Mouse (Mus musculus): Measurements from ENCODE around the gene Nfyc. TPM values are rescaled to one million over a fixed set of nuclear protein-coding genes. Genes with fewer than 3 reads are reported as not detected.

Gene Nfyc
- polyA plus RNA-seq, 1 experiment from 2014 or later = 83.1 TPM

- peaks cover 49% of the 10 kb centered on the region for H3K27me3 ChIP-seq (replicated peaks; ENCODE audit: control insufficient read depth, insufficient read depth, low read length)
- H3K4me1 ChIP-seq (replicated peaks; ENCODE audit: control insufficient read depth, insufficient read depth, low read length) = peaks cover 9% of the 10 kb centered on the region
- H3K9ac ChIP-seq (ENCODE audit: low read depth, low read length) = no peak overlapping the region
- H3K27ac ChIP-seq (ENCODE audit: low read depth, low read length) = no peak overlapping the region
- DNase-seq (ENCODE audit: low spot score) (no peak), ATAC-seq (replicated peaks; ENCODE audit: low FRiP score) (no peak)
- H3K4me3 ChIP-seq (ENCODE audit: low read depth, low read length) = no peak overlapping the region
- no peaks in the 10 kb centered on the region for H3K36me3 ChIP-seq (ENCODE audit: control insufficient read depth, insufficient read depth, low read length)
- no peaks in the 10 kb centered on the region for H3K9me3 ChIP-seq (ENCODE audit: control insufficient read depth, low read length)
- WGBS = 69% methylated on average over 5 of the region's 5 CpGs
- no peak overlapping the region for H3K4me2 ChIP-seq
Observed at GRCm38 (mm10) chr4:120734012-120734622, 97.3 kb downstream of the Nfyc start.

DNA sequence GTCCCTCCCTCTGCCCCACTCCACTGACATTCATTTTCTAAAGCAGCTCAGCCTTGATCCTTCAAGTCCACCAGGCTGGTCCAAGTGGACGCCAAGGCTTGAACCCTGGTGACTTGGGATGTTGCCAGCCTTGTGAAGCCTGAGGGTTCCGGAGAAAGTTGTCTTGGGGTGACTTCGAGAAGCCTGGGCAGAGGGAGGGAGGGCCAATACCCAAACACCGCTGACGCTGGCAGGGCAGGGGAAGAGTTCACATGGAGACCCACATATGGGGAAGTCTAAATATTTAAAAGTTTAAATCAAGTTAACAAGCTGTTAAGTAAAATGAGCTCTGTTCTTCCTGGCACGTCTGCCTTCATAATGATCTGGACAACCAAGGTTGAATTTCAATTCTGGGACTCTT is 98.6 kb downstream of the Nfyc start:
- H3K9me3 ChIP-seq (ENCODE audit: control insufficient read depth, low read length) = no peaks in the 10 kb centered on the region
- H3K4me3 ChIP-seq (ENCODE audit: low read depth, low read length) = no peak overlapping the region
- no peak overlapping the region for H3K9ac ChIP-seq (ENCODE audit: low read depth, low read length)
- DNase-seq (ENCODE audit: low spot score) (no peak), ATAC-seq (replicated peaks; ENCODE audit: low FRiP score) (no peak)
- peaks cover 9% of the 10 kb centered on the region for H3K4me1 ChIP-seq (replicated peaks; ENCODE audit: control insufficient read depth, insufficient read depth, low read length)
- H3K36me3 ChIP-seq (ENCODE audit: control insufficient read depth, insufficient read depth, low read length) = no peaks in the 10 kb centered on the region
- H3K27me3 ChIP-seq (replicated peaks; ENCODE audit: control insufficient read depth, insufficient read depth, low read length) = peaks cover 37% of the 10 kb centered on the region
- H3K27ac ChIP-seq (ENCODE audit: low read depth, low read length) = no peak overlapping the region
- WGBS = 74% methylated on average over 6 of the region's 6 CpGs
- no peak overlapping the region for H3K4me2 ChIP-seq

- H3K36me3 ChIP-seq (ENCODE audit: control insufficient read depth, insufficient read depth, low read length) = no peaks in the 10 kb centered on the region
- H3K4me1 ChIP-seq (replicated peaks; ENCODE audit: control insufficient read depth, insufficient read depth, low read length) = peaks cover 9% of the 10 kb centered on the region
- 2% methylated on average over 40 of the region's 40 CpGs for WGBS
- peak overlapping the region; percentile 95 for H3K4me2 ChIP-seq
- ATAC-seq (replicated peaks; ENCODE audit: low FRiP score) (peak; percentile 92), DNase-seq (ENCODE audit: low spot score) (peak; percentile 80)
- no peaks in the 10 kb centered on the region for H3K9me3 ChIP-seq (ENCODE audit: control insufficient read depth, low read length)
- H3K4me3 ChIP-seq (ENCODE audit: low read depth, low read length) = peak overlapping the region; percentile 61
- no peak overlapping the region for H3K27ac ChIP-seq (ENCODE audit: low read depth, low read length)
- H3K27me3 ChIP-seq (replicated peaks; ENCODE audit: control insufficient read depth, insufficient read depth, low read length) = peaks cover 25% of the 10 kb centered on the region
- H3K9ac ChIP-seq (ENCODE audit: low read depth, low read length) = peak overlapping the region; percentile 64
Observed at GRCm38 (mm10) chr4:120731030-120731644, 100.2 kb downstream of the Nfyc start.

GRCm38 (mm10) chr4:120730574-120730973 is 100.8 kb downstream of the Nfyc start:
- Histone ChIP-seq H3K9me3 (ENCODE audit: control insufficient read depth, low read length) (no peaks in the 10 kb centered on the region), H3K4me2 (peak overlapping the region; percentile 95), H3K4me1 (replicated peaks; ENCODE audit: control insufficient read depth, insufficient read depth, low read length) (peaks cover 9% of the 10 kb centered on the region), H3K27me3 (replicated peaks; ENCODE audit: control insufficient read depth, insufficient read depth, low read length) (peaks cover 26% of the 10 kb centered on the region), H3K9ac (ENCODE audit: low read depth, low read length) (no peak overlapping the region; the same call in 1 of the 2 replicates), H3K27ac (ENCODE audit: low read depth, low read length) (no peak overlapping the region), H3K4me3 (ENCODE audit: low read depth, low read length) (peak overlapping the region; percentile 61), H3K36me3 (ENCODE audit: control insufficient read depth, insufficient read depth, low read length) (no peaks in the 10 kb centered on the region)
- ATAC-seq (replicated peaks; ENCODE audit: low FRiP score) = peak; percentile 58
- peak; percentile 49 for DNase-seq (ENCODE audit: low spot score)
- WGBS = 17% methylated on average over 6 of the region's 6 CpGs

DNA sequence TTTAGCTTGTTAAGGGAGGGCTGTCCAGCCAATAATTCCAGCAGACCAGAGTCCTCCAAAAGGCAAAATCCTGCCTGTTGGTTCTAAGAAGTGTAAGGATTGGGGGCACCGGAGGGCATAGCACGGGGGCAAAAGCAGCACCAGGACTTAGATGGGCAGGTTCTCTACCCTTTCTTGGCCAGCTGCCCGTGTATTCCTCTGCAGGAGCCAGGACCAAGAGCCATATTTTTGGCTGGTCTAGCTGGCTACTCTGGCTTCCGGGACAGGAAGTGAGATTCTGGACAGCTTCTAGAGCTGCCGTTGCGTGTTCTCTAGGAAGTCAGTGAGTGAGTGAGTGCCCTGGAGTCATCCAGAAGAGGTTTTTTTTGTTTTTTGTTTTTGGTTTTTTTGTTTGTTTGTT is 101.2 kb downstream of the Nfyc start:
- H3K4me1 ChIP-seq (replicated peaks; ENCODE audit: control insufficient read depth, insufficient read depth, low read length) = peaks cover 9% of the 10 kb centered on the region

DNA sequence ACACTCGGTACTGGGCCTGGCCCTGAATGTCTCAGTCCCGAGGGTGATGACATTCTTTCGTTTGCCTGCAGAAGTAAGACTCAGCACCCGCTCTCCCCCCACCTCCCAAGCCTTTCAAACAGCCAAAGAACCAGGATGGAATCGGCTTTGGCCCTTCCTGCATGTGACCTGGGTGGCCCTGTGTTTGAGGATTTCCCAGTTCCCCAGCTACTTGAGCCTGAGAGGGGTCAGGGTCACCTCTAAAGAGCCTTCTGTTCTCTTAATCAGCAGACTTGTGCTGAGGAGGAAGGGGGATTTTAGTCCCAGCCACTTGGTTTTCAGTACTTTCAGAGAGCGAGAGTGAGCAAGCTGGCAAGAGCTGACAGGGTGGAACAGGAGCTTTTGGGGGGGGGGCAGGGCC is 101.9 kb downstream of the Nfyc start:
- H3K4me3 ChIP-seq (ENCODE audit: low read depth, low read length) = no peak overlapping the region
- 49% methylated on average over 6 of the region's 6 CpGs for WGBS
- no peak overlapping the region for H3K27ac ChIP-seq (ENCODE audit: low read depth, low read length)
- no peak overlapping the region for H3K9ac ChIP-seq (ENCODE audit: low read depth, low read length)
- H3K36me3 ChIP-seq (ENCODE audit: control insufficient read depth, insufficient read depth, low read length) = no peaks in the 10 kb centered on the region
- DNase-seq (ENCODE audit: low spot score) (no peak), ATAC-seq (replicated peaks; ENCODE audit: low FRiP score) (no peak)
- H3K9me3 ChIP-seq (ENCODE audit: control insufficient read depth, low read length) = no peaks in the 10 kb centered on the region
- no peak overlapping the region for H3K4me2 ChIP-seq
- peaks cover 9% of the 10 kb centered on the region for H3K4me1 ChIP-seq (replicated peaks; ENCODE audit: control insufficient read depth, insufficient read depth, low read length)
- H3K27me3 ChIP-seq (replicated peaks; ENCODE audit: control insufficient read depth, insufficient read depth, low read length) = peaks cover 24% of the 10 kb centered on the region

More for the DNA sequence above, 101.2 kb downstream of the Nfyc start:
- Histone ChIP-seq H3K4me2 (no peak overlapping the region), H3K4me3 (ENCODE audit: low read depth, low read length) (no peak overlapping the region), H3K9me3 (ENCODE audit: control insufficient read depth, low read length) (no peaks in the 10 kb centered on the region), H3K27me3 (replicated peaks; ENCODE audit: control insufficient read depth, insufficient read depth, low read length) (peaks cover 24% of the 10 kb centered on the region), H3K27ac (ENCODE audit: low read depth, low read length) (no peak overlapping the region), H3K9ac (ENCODE audit: low read depth, low read length) (no peak overlapping the region), H3K36me3 (ENCODE audit: control insufficient read depth, insufficient read depth, low read length) (no peaks in the 10 kb centered on the region)
- DNase-seq (ENCODE audit: low spot score) (no peak), ATAC-seq (replicated peaks; ENCODE audit: low FRiP score) (no peak)
- WGBS = 58% methylated on average over 6 of the region's 6 CpGs

DNA sequence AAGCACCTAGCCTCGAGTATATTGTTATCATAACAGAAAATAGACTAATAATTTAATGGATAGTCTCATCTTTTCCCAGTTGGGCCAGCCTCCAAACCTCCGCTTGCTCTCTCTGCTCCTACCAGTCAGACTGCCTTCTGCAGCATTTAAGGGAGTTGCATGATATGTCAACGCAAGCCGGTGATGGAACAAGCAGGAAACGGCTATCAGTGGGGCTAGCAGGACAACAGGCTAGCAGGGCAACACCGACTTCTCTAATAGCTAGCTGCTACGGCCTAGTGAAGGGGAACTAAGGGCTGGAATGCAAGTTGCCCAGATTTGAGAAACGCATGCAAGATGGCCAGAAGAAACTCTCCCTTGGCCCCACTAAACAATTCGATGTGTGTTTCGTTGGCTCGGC is 103.5 kb downstream of the Nfyc start:
- Histone ChIP-seq H3K4me1 (replicated peaks; ENCODE audit: control insufficient read depth, insufficient read depth, low read length) (peaks cover 9% of the 10 kb centered on the region), H3K9ac (ENCODE audit: low read depth, low read length) (no peak overlapping the region), H3K27me3 (replicated peaks; ENCODE audit: control insufficient read depth, insufficient read depth, low read length) (peaks cover 18% of the 10 kb centered on the region), H3K27ac (ENCODE audit: low read depth, low read length) (no peak overlapping the region), H3K36me3 (ENCODE audit: control insufficient read depth, insufficient read depth, low read length) (no peaks in the 10 kb centered on the region), H3K9me3 (ENCODE audit: control insufficient read depth, low read length) (no peaks in the 10 kb centered on the region), H3K4me2 (no peak overlapping the region), H3K4me3 (ENCODE audit: low read depth, low read length) (no peak overlapping the region)
- whole genome bisulfite sequencing = 63% methylated on average over 11 of the region's 11 CpGs
- ATAC-seq (replicated peaks; ENCODE audit: low FRiP score) = no peak
- DNase-seq (ENCODE audit: low spot score) = no peak

DNA sequence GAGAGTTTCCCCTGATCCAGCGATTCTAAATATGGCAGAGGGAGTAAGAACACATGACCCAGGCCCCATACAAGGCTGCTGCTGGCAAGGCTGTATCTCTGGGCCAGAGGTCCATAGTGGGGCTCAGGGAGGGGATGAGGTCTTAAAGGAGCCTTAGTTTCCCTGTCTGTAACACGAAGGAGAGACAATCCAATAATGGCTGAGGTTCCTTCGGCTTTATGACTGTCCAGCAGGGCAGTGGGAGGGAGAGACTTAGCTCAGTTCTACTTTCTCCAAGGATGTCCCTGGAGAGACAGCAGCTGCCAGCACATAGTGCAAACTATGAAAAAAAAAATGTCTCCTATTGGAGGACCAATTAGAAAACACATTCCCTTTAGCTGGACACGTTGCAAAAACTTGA is 105.2 kb downstream of the Nfyc start:
- Histone ChIP-seq H3K27me3 (replicated peaks; ENCODE audit: control insufficient read depth, insufficient read depth, low read length) (peaks cover 4% of the 10 kb centered on the region; the same call in 1 of the 2 replicates), H3K27ac (ENCODE audit: low read depth, low read length) (no peak overlapping the region), H3K9me3 (ENCODE audit: control insufficient read depth, low read length) (no peaks in the 10 kb centered on the region), H3K4me1 (replicated peaks; ENCODE audit: control insufficient read depth, insufficient read depth, low read length) (peaks cover 4% of the 10 kb centered on the region; the same call in 1 of the 2 replicates), H3K4me3 (ENCODE audit: low read depth, low read length) (no peak overlapping the region), H3K36me3 (ENCODE audit: control insufficient read depth, insufficient read depth, low read length) (no peaks in the 10 kb centered on the region), H3K9ac (ENCODE audit: low read depth, low read length) (no peak overlapping the region), H3K4me2 (no peak overlapping the region)
- 65% methylated on average over 4 of the region's 4 CpGs for WGBS
- ATAC-seq (replicated peaks; ENCODE audit: low FRiP score) = no peak
- DNase-seq (ENCODE audit: low spot score) = no peak
